Mouse (Mus musculus) adrenal gland, adult (tissue): Measurements from ENCODE around the gene Gabbr2.
A peak's percentile ranks its signal among the peaks of the same experiment; 100 is the strongest.

Experiments used
- DNase-seq, 2 experiments: peaks; one replicate each; pipeline ENCODE4 v3.0.0; 2022 to 2023; ENCODE audit warnings: low spot score in 1 of 2; ENCODE audit not compliant: inconsistent age in 2 of 2

Gabbr2 gene

GRCm38 (mm10) chr4:46828141-46828571 is 163.5 kb downstream of the Gabbr2 start:
- DNase-seq, result no peak

GRCm38 (mm10) chr4:46827471-46827870 is 164.2 kb downstream of the Gabbr2 start:
- DNase-seq, result no peak

GRCm38 (mm10) chr4:46825846-46826529 is 165.7 kb downstream of the Gabbr2 start:
- DNase-seq, result no peak

DNA sequence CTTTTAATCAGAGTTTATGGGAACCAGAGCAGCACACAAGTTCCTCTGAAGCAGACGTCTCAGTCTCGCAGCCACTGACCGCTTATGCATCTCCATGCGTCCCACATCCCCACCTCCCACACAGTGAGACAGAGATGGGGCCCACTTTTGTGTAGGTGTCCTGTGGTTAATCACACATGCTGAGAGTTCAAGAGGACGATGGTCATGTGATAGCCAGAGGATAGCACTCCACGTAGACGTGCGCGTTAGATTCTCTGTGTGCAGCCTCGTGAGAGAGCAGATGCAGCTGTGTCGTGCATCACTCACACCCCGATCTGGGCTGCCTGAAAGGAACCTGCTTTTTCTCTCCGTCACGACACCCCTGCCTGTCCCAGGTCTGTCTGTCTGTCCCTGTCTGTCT is 167.9 kb downstream of the Gabbr2 start:
- DNase-seq, result no peak

DNA sequence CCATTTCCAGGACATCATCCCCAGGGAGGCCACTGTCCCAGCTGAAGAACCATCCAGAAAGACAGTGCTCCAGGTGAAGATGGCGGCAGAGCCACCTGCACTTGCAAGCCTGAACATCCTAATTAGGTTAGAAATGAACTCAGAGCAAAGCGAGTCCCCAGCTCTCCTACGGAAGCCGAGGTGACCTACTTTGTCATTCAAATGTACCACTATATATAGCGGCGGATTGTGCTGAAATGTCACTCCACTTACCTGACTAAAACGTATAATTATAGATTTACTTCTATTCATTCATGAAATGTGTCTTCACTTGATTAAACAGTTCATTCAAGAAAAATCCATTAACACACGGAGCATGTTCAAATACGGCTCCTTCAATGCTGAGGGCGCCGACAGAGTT is 170.0 kb downstream of the Gabbr2 start:
- DNase-seq, result no peak

DNA sequence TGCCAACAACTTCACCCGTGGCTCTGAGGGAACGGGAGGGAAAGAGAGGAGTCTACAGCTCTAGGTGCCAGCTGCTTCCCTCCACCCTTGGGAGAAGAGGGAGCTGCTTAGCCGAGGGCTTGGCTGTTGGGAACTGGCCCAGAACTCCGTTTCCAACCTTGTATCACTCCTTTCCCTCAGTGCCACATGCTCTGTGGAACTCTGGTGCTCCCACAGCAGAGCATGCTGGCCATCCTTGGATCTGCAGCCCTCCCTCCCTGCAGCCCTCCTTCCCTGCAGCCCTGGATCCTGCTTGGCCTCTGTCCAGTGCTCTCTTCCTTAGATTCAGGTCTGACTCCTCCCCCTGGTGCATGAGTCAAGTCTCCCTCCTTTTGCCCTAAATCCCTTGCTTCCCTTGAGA is 176.7 kb downstream of the Gabbr2 start:
- DNase-seq, result peak; percentile 35 to 64

- no peak for DNase-seq
Measured at GRCm38 (mm10) chr4:46814236-46814635, 177.4 kb downstream of the Gabbr2 start.

- DNase-seq, result no peak
Measured at GRCm38 (mm10) chr4:46811165-46811564, 180.5 kb downstream of the Gabbr2 start.

- DNase-seq, result no peak
Measured at GRCm38 (mm10) chr4:46806876-46807275, 184.8 kb downstream of the Gabbr2 start.

GRCm38 (mm10) chr4:46805910-46806309 is 185.8 kb downstream of the Gabbr2 start:
- DNase-seq, result no peak

GRCm38 (mm10) chr4:46802386-46802785 is 189.3 kb downstream of the Gabbr2 start:
- DNase-seq, result no peak

- DNase-seq, result no peak
Measured at GRCm38 (mm10) chr4:46799904-46800303, 191.8 kb downstream of the Gabbr2 start.

- no peak for DNase-seq
Measured at GRCm38 (mm10) chr4:46795707-46796106, 196.0 kb downstream of the Gabbr2 start.

DNA sequence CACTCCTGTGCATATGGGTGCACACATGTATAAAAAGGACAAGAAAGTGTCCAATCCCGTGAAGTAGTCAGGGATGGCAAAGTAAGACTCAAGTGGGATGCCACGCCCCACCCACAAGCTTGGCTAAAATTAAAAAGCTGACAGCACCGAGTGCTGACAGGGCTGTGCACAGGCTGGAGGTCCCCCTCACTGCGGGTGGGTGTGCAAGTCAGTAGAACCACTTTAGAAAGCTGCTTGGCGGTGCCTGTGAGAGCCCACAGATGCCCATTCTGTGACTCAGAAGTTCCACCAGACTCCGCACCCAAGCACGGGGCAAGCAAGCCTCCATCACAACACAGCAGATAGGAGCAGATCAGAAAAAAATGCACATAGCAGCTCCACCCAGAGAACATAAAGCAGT is 197.1 kb downstream of the Gabbr2 start:
- no peak for DNase-seq

DNA sequence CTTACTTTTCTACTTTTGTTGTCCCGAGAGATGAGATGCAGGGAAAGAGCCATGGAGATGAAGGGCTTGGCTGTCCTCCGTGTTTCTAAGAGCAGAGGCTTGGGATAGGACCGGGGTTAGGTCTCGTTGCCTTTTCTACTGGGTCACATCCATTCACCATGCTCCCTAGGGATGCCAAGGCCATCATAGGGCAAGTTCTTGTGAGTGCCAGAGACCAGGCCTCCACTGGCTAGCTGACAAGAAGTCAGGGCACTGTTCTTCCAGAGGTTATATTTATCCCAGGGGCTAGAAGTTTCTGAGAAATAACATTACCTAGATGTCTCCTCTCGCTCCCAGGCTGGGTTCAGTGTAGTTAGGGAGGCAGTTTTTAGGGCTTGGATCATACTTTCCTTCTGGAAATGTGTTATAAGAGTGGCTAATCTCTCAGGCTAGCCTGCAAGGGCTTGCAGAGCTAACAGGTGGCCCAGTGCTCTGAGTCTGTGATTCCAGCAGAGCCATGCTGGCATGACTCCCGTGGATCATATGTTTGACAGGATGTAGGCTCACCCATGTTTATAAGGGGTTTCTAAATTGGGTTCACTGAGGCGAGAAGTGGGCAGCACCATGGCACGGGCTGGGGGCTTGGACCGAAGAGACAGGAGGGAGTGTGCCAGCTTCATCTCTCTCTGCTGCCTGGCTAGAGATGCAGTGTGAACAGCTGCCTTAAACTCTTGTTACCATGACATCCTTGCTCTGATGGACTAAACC is 199.2 kb downstream of the Gabbr2 start:
- no peak for DNase-seq

DNA sequence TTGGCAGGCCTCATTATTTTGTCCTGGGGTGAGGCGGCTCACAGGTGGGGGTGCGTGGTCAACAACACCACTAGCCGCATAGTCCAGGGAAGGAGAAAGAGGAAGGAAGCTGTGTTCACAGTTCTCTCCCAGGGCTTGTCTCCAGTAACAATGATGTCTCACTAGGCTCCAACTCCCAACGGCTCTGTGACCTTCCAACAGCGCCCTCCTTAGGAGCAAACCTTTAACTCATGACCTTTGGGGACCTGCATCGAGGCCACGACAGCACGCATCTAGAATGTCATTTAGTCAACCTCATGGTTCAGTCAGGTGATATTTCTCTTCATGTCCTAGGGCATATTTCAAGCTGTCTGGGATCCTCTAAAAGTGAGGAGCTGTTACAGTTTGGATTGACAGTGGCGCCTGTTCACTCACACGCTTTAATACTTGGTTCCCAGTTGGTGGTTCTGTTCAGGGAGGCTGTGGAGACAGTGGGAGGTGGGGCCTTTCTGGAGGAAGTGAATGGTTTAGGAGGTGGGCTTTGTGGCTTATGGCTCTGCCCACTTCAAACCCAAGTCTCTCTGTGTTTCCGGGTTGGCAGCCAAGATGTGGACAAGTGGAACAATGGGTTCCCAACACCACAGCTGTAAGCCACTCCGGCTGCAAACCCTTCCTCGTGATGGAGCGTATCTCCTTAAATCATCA is 200.3 kb downstream of the Gabbr2 start:
- DNase-seq, result no peak

- no peak for DNase-seq
Measured at GRCm38 (mm10) chr4:46790609-46791267, 200.9 kb downstream of the Gabbr2 start.

DNA sequence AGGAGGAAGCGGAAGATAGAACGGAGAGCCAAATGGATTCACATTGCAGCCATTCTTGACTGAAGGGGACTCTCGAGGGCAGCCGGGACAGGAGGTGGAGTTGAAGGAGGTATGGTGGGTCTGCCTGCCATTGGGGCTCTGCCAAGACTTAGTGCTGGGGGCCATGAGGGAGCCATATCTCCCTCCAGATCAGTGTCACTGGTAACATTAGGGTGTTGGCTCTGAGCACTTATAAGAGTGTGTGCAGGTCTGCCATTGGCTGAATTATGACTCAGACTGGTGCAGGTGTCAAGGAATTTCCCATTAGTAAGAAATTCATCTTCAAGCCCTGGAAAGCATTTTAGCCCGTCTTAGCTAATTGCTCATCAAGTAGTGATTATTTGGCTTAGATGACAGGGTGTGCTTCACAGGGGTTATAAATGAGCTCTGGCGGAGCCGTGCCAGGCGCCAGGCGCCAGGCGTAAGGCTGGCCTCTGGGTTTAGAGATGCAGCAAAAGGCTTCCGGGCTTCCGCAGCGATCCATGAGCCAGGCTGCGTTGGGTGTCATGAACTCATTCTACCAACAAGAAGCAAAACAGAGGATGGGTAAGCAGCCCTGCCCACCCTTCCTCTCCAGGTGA is 207.1 kb downstream of the Gabbr2 start:
- DNase-seq, result no peak

DNA sequence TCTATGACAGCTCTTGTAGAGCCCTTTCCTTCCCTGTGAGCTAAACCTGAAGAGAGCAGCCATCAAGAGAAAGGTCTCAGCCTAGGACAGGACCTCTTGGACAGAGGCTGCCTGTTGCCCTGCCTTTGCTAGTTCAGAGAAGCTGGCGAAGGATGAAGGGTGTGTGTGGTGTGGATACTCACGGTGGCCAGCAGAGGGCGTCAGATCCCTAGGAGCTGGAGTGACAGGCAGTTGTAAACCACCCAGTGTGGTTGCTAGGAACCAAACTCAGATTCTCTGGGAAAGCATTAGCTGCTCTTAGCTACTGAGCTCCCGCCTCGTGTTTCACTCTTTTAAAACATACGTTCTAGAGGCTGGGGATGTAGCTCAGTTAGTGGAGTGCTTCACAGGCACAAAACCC is 210.6 kb downstream of the Gabbr2 start:
- DNase-seq, result no peak

GRCm38 (mm10) chr4:46775959-46776358 is 215.7 kb downstream of the Gabbr2 start:
- DNase-seq, result no peak

GRCm38 (mm10) chr4:46774652-46775051 is 217.0 kb downstream of the Gabbr2 start:
- DNase-seq, result no peak
